Mouse (Mus musculus): Measurements from ENCODE around the gene Olfr1019.

DNA sequence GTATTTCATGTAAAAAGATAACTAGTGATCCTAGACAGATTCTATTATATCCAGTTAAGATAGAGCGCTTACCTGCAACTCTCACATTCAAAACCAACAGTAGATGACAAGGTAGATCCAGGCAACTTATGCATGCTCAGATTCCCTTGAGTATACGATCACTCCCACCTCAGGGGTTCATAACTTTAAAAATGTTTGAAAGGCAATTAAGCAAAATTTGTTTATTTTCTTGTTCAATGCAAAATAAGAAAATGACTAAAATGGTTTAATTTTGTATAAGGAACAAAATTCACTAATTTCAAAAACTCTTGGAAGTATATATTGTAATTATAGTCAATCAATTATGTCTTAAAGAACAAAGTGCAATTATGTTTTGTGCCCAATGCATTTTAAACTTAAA is 42.8 kb downstream of the Olfr1019 start, which contains the start of gene Olfr1016:
- TF ChIP-seq RAD21 (IDR thresholded peaks at IDR 0.05; ENCODE audit: low read depth, low read length), result no peak
- no peak for TF ChIP-seq POLR2A (IDR thresholded peaks at IDR 0.05; ENCODE audit: low read depth, low read length)
- TF ChIP-seq CTCF (conservative IDR thresholded peaks at IDR 0.05 in 1 of 2, IDR thresholded peaks at IDR 0.05 in 1 of 2; ENCODE audit: low read depth in 2 of 2, low read length in 2 of 2), result no peak
- no peak for TF ChIP-seq UBTF (IDR thresholded peaks at IDR 0.05; ENCODE audit: low read depth, low read length)
